Mouse (Mus musculus): ENCODE measurements around the gene Olfr1263.

The Olfr1263 gene

GRCm38 (mm10) chr2:90011831-90012230, at the start of gene Olfr1263:
Olfr1263 (plus strand) TSS chr2:90012131.
- DNase-seq (ENCODE audit: low spot score) = no peak

GRCm38 (mm10) chr2:89974184-89974583, 37.7 kb upstream of the Olfr1263 start, which contains the start of gene Olfr1260:
Olfr1260 (plus strand) TSS chr2:89974340.
- no peak for DNase-seq (ENCODE audit: low spot score)

GRCm38 (mm10) chr2:89977709-89978108, 34.2 kb upstream of the Olfr1263 start:
- DNase-seq (ENCODE audit: low spot score) = no peak

GRCm38 (mm10) chr2:89990921-89991320, 21.0 kb upstream of the Olfr1263 start, which contains the start of gene Olfr1261:
Olfr1261 (plus strand) TSS chr2:89991221.
- no peak for DNase-seq (ENCODE audit: low spot score)

GRCm38 (mm10) chr2:89999845-90000244, 12.1 kb upstream of the Olfr1263 start, which contains the start of gene Olfr1262:
Olfr1262 (plus strand) TSS chr2:90000145.
- no peak for DNase-seq (ENCODE audit: low spot score)

- no peak for DNase-seq (ENCODE audit: low spot score)
These were observed 13.5 kb downstream of the Olfr1263 start, which contains the start of gene Olfr1264 for GRCm38 (mm10) chr2:90025477-90025876. Olfr1264 (minus strand) TSS chr2:90025577.

GRCm38 (mm10) chr2:90035037-90035436, 23.1 kb downstream of the Olfr1263 start, which contains the start of gene Olfr1265:
Olfr1265 (plus strand) TSS chr2:90035337.
- DNase-seq (ENCODE audit: low spot score) = no peak

- no peak for DNase-seq (ENCODE audit: low spot score)
These were observed 51.6 kb downstream of the Olfr1263 start, which contains the start of gene Olfr140 for GRCm38 (mm10) chr2:90063494-90063893. Olfr140 (minus strand) TSS chr2:90063594.

Data from embryo, embryonic 10 days (tissue).